In the genomic region with DNA sequence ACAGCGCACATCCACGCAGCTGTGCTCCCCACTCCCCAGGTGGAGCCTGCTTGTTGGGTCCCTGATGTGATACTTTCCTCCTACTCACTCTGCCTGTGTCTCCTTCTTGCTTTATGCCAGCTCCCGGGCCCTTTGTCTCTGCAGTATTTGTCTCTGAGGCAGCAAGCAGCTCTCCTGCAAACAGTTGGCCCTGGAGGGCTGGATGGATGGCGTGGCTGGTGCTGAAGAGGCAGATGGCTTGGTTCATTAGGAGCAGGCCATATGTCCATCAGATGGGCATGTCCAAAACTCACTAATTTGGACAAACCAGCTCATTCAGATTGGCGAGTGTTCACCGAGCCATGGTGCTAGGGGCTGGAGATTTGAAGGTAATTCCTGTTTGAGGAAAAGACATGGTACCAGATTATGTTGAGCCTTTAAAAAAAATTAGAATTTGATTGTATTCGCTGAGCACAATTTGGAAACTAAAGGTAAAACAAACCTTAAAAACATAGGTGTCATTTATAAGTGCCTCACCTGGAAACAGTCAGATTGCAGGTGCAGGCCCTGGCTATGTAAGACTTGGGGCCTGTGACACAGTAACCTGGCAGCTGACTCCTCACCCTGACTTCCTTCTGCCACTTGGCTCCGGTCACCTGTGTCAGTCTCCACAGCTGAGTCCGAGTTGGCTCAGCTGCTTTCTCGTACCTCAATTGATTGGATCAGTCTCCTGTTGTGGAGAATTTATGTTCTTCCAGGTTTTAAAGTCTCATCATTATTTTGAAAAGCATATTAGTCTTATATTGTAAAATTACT, we compare ENCODE assay signal across 18 mouse cellular contexts.
A peak's percentile ranks its signal among the peaks of the same experiment; 100 is the strongest.
DNase-seq lines count a peak whose midpoint lies in the region; ATAC-seq and TF ChIP-seq lines count a peak whose summit lies in the region.
"Had no signal": no experiment of that assay in that cellular context is flagged by ENCODE, and none has a peak within 500 bp of the region (broad histone marks: within the 10 kb centered on the region; RNA-seq: fewer than 3 reads in every experiment).

No protein-coding gene starts in this region.

- WGBS in forebrain, postnatal 0 days = 80% methylated on average over 10 of the region's 10 CpGs
- 90% methylated on average over 10 of the region's 10 CpGs for WGBS in forebrain, embryonic 12.5 days
- WGBS in midbrain, embryonic 11.5 days = 89% methylated on average over 10 of the region's 10 CpGs
- WGBS in midbrain, embryonic 13.5 days = 89% methylated on average over 10 of the region's 10 CpGs

- no peak overlapping the region for H3K27ac ChIP-seq in forebrain, postnatal 0 days (ENCODE audit: low read depth, low read length)
- no peak overlapping the region for H3K27ac ChIP-seq in forebrain, embryonic 12.5 days
- H3K27ac ChIP-seq in midbrain, embryonic 11.5 days (ENCODE audit: low read depth, low read length) = no peak overlapping the region
- H3K27ac ChIP-seq in midbrain, embryonic 13.5 days = no peak overlapping the region
- H3K27ac ChIP-seq: embryonic facial prominence, embryonic 15.5 days; limb, embryonic 10.5 days; macrophage had no signal

- no peaks in the 10 kb centered on the region for H3K27me3 ChIP-seq in forebrain, postnatal 0 days (ENCODE audit: insufficient read depth, low read length)
- H3K27me3 ChIP-seq in forebrain, embryonic 12.5 days = no peaks in the 10 kb centered on the region
- no peaks in the 10 kb centered on the region for H3K27me3 ChIP-seq in midbrain, embryonic 11.5 days (ENCODE audit: control insufficient read depth, insufficient read depth, low read length)
- no peaks in the 10 kb centered on the region for H3K27me3 ChIP-seq in midbrain, embryonic 13.5 days
- H3K27me3 ChIP-seq: embryonic facial prominence, embryonic 15.5 days had no signal

- no peak overlapping the region for H3K4me2 ChIP-seq in forebrain, postnatal 0 days (ENCODE audit: low read depth)
- no peak overlapping the region for H3K4me2 ChIP-seq in forebrain, embryonic 12.5 days
- H3K4me2 ChIP-seq in midbrain, embryonic 11.5 days = no peak overlapping the region
- H3K4me2 ChIP-seq in midbrain, embryonic 13.5 days (replicated peaks) = no peak overlapping the region
- H3K4me2 ChIP-seq: embryonic facial prominence, embryonic 15.5 days; liver, embryonic 11.5 days had no signal

- H3K4me1 ChIP-seq in forebrain, postnatal 0 days (ENCODE audit: insufficient read depth) = no peaks in the 10 kb centered on the region
- H3K4me1 ChIP-seq in forebrain, embryonic 12.5 days = no peaks in the 10 kb centered on the region
- no peaks in the 10 kb centered on the region for H3K4me1 ChIP-seq in midbrain, embryonic 11.5 days (ENCODE audit: control insufficient read depth, insufficient read depth, low read length)
- H3K4me1 ChIP-seq in midbrain, embryonic 13.5 days (replicated peaks) = no peaks in the 10 kb centered on the region
- H3K4me1 ChIP-seq: embryonic facial prominence, embryonic 15.5 days; limb, embryonic 10.5 days had no signal

- intact Hi-C loops in heart, postnatal 14 days (cut with DNase I) = no loop called here

- no peaks in the 10 kb centered on the region for H3K9me3 ChIP-seq in forebrain, postnatal 0 days (ENCODE audit: low read length)
- H3K9me3 ChIP-seq in forebrain, embryonic 12.5 days = no peaks in the 10 kb centered on the region
- no peaks in the 10 kb centered on the region for H3K9me3 ChIP-seq in midbrain, embryonic 11.5 days (ENCODE audit: control insufficient read depth, low read length)
- 0 out of 2 replicates have a peak, but pooled peaks cover 3% of the 10 kb centered on the region for H3K9me3 ChIP-seq in midbrain, embryonic 13.5 days
- H3K9me3 ChIP-seq: embryonic facial prominence, embryonic 15.5 days; limb, embryonic 10.5 days had no signal

- H3K4me3 ChIP-seq in forebrain, postnatal 0 days (ENCODE audit: low read depth, low read length) = no peak overlapping the region
- no peak overlapping the region for H3K4me3 ChIP-seq in forebrain, embryonic 12.5 days (replicated peaks)
- no peak overlapping the region for H3K4me3 ChIP-seq in midbrain, embryonic 11.5 days (ENCODE audit: low read depth, low read length)
- H3K4me3 ChIP-seq in midbrain, embryonic 13.5 days (replicated peaks) = no peak overlapping the region
- H3K4me3 ChIP-seq: embryonic facial prominence, embryonic 15.5 days; limb, embryonic 10.5 days had no signal

- no peak for TF ChIP-seq CTCF in forebrain, postnatal 0 days (IDR thresholded peaks at IDR 0.05; ENCODE audit: low read depth)

- no peaks in the 10 kb centered on the region for H3K36me3 ChIP-seq in forebrain, postnatal 0 days (ENCODE audit: insufficient read depth)
- H3K36me3 ChIP-seq in forebrain, embryonic 12.5 days (replicated peaks) = no peaks in the 10 kb centered on the region
- no peaks in the 10 kb centered on the region for H3K36me3 ChIP-seq in midbrain, embryonic 11.5 days (ENCODE audit: control insufficient read depth, insufficient read depth, low read length)
- H3K36me3 ChIP-seq in midbrain, embryonic 13.5 days = no peaks in the 10 kb centered on the region
- H3K36me3 ChIP-seq: embryonic facial prominence, embryonic 15.5 days; limb, embryonic 10.5 days had no signal

- DNase-seq in forebrain, postnatal 0 days = peak; percentile 24
- DNase-seq in midbrain, embryonic 11.5 days (ENCODE audit: low spot score, missing footprints) = peak; percentile 28
- peak; percentile 86 for DNase-seq in cerebellum, adult 8-10 months
- peak; percentile 17 for DNase-seq in retina, embryonic 14.5 days (ENCODE audit: low spot score)
- DNase-seq in lung, postnatal 36 days = no peak
- DNase-seq in heart, postnatal 14 days = no peak
- DNase-seq: adrenal gland, postnatal 14 days; embryo, embryonic 11 days; kidney, postnatal 4 days; lung, adult 2 months; right cerebral cortex, postnatal 14 days had no signal

- ATAC-seq in forebrain, postnatal 0 days = no peak
- no peak for ATAC-seq in forebrain, embryonic 12.5 days (ENCODE audit: low FRiP score)
- ATAC-seq in midbrain, embryonic 11.5 days (ENCODE audit: low FRiP score) = no peak
- no peak for ATAC-seq in midbrain, embryonic 13.5 days
- ATAC-seq: midbrain, embryonic 16.5 days had no signal

- no peak overlapping the region for H3K9ac ChIP-seq in forebrain, postnatal 0 days
- no peak overlapping the region for H3K9ac ChIP-seq in forebrain, embryonic 12.5 days
- no peak overlapping the region for H3K9ac ChIP-seq in midbrain, embryonic 11.5 days (ENCODE audit: low read length)
- no peak overlapping the region for H3K9ac ChIP-seq in midbrain, embryonic 13.5 days (replicated peaks)
- H3K9ac ChIP-seq: embryonic facial prominence, embryonic 15.5 days had no signal

Comparison
In these comparisons a context has a peak if more than half of its experiments do, and no peak if none do; other contexts are left out.
1. DNase-seq: peak in forebrain, postnatal 0 days (single experiment), midbrain, embryonic 11.5 days (single experiment), cerebellum, adult 8-10 months (single experiment) and retina, embryonic 14.5 days (single experiment); none in lung, postnatal 36 days (single experiment) and heart, postnatal 14 days (0 of 2).